Mouse (Mus musculus): Measurements from ENCODE around the gene Crtc2. TPM values are rescaled to one million over a fixed set of nuclear protein-coding genes. Genes with fewer than 3 reads are reported as not detected.

Crtc2 gene
- 175 to 191 TPM (median 186 TPM) in 4 replicates for total RNA-seq (2023; ENCODE audit: inconsistent age)

GRCm38 (mm10) chr3:90253653-90254418, at the start of gene Crtc2:
TSS of gene Crtc2 (plus strand) at chr3:90254163.

DNA sequence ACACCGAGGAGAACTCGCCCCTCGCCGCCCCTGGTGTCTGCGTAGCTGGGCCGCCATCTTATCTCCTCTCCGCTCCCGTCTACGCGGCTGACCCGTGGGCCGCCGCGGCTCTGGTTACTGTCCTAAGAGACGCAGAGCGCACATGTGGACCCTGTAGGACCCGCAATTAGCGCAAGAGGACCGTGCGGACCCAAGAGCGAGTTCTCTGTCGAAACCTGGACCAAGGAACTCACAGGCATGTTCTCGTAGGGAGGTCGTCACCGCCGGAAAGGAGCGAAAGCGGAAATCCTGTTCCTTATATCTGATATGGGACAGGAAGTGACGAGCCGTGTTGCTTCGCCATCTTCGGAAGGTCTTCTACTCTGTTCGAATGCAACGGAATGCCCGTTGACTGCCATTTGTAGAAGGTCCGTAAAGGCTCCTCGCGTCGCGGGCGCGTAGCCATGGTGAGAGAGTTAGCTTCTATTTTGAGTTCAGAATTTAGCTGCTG, 40.5 kb upstream of the Crtc2 start, which contains the start of the genes Rps27 and Rab13:
Rps27 (minus strand) TSS at position 275 of the 490 bp plus-strand sequence.
Rab13 (plus strand) TSS at position 319 of the 490 bp plus-strand sequence.

DNA sequence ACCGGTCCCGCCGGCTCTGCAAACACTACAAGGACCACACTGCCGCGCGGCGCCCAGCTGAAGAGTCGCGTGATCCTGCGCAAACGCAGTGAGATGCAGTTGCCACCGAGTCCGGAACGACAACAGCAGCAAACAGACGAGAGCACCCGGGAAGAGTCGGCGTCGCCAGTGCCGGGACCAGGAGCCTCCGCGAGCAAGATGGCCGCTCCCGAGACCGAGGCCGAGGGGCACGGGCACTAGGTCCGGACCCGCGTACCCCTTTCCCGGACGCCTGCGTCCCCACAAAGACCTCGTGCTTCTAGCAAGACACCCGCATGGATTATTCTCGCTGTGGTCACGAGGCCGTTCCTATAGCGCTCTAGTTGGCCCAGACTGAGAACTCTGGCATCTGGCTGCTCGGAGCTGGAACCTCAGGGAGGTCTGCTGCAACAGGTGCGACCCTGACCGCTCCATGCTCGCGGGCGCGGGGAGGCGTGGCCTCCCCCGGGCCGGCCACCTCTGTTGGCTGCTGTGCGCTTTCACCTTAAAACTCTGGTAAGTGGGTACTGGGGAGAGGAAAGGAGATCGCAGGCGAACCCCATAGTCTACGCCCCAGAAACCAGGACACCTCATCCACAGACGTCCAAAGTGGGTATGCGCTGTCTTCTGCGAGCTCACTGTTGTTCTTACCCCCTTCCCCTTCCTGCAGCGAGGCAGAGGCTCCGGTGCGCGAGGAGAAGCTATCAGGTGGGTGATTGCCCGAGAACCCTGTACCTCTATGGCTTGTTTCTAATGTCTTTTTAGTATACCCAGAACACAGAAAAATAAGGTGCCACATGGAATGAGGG, 22.2 kb upstream of the Crtc2 start, which contains the start of gene Jtb:
Jtb (plus strand) TSS at position 91 of the 827 bp plus-strand sequence.

GRCm38 (mm10) chr3:90242984-90243775, 10.8 kb upstream of the Crtc2 start, which contains the start of gene Creb3l4:
TSS of gene Creb3l4 (minus strand) at chr3:90243512.

DNA sequence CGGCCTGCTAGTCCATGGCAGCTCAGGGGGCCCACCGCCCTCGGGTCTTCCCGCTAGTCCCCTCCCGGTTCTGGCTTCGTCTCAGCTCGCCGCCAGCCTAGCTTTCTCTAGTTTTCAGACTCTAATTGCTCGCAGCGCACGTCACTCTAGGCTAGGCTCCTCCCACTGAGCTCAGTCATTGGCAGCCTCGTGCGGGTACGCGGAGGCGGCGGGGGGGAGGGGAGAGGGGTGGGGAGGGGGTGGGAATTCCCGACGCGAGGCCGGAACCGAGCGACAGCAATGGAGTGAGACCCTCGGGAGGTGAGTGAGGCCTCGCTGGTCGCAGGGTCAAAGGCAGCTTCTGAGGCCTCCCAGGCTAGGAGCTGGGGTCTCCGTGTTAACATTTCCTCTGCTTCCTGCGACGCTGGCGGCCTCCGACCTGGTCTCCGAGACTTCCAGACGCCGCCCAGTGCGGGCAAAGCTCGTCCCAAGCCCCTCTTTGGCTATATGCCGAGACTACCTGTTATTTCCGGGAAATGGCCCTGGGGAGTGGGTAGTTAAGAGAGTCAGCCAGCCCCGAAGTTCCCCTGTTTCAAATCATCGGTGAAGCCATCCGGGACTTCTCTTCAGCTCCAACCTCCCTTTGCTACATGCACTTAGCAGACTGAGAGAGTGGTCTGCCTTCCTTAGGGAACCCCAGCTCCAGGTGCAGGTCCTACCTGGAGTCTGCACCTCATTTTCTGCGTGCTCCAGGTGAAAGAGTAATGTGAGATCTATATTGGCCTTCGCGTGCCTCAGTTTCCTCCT, 5.8 kb upstream of the Crtc2 start, which contains the start of gene Slc39a1:
Slc39a1 (plus strand) TSS at position 213 of the 786 bp plus-strand sequence.

GRCm38 (mm10) chr3:90265034-90265931, 11.3 kb downstream of the Crtc2 start, which contains the start of gene Dennd4b:
TSS of gene Dennd4b (plus strand) at chr3:90265185.

DNA sequence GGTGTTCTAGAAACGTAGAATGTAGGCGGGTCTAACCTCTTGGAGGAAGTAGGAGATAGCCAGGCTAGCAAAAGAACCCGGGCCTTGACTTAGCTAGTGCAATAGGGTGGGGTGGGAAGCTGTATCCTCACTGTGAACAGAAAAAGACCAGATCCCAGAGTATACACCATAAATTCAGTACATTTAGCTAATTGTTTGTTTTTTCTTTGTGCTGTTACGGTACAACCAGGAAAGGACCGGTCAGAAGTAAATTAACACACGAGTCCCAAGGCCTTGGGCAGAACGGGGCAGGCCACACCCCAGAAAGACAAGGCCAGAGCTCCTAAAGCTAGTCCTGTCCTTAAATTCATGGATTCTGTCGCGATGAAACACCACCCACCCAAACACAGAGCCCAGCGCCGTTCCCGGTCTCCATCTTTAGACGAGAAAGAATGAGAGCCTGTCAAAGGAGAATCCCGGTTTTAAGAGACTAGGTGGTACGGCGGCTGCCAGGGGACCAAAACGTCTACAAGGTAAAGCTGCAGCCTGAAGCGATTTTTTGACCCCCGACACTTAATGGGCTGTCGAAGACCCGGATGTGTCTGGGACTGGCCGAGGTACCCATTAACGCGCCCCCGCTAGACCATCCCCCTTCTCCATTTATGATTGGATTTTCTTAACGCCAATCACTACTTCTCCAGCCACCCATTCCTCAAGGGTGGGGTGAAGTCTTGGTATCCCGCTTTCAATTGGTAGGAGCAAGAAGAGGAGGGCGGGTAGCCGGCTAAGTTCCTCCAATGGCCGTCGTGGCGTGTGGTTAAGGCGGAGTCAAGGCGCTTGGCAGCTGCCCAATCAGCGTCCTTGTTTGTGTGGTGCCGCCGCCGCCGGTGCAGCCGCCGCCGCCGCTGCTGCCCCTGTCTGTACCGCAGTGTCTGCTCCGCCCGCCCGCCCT, 38.6 kb downstream of the Crtc2 start, which contains the start of gene Gatad2b:
Gatad2b (plus strand) TSS at position 834 of the 931 bp plus-strand sequence.

Other genes with a start within 250 kb of the Crtc2 start
- gene 4933434E20Rik, start 202.5 kb upstream of the Crtc2 start, total RNA-seq (2023; ENCODE audit: inconsistent age): 99.0 to 130 TPM (median 121 TPM) in 4 replicates
- 262 to 354 TPM (median 316 TPM) in 4 replicates for gene Ubap2l, start 201.5 kb upstream of the Crtc2 start, total RNA-seq (2023; ENCODE audit: inconsistent age)
- 552 to 576 TPM (median 565 TPM) in 4 replicates for gene Tpm3, start 181.5 kb upstream of the Crtc2 start, total RNA-seq (2023; ENCODE audit: inconsistent age)
- 1.3 to 2.2 TPM (median 1.5 TPM) in 4 replicates for gene Nup210l, start 150.0 kb upstream of the Crtc2 start, total RNA-seq (2023; ENCODE audit: inconsistent age)
- gene Rps27, start 40.5 kb upstream of the Crtc2 start, total RNA-seq (2023; ENCODE audit: inconsistent age): 9,271 to 10,786 TPM (median 10,164 TPM) in 4 replicates
- gene Rab13, start 40.5 kb upstream of the Crtc2 start, total RNA-seq (2023; ENCODE audit: inconsistent age): 0.93 TPM in 1 of 4 replicates, not detected in the others
- gene Jtb, start 22.6 kb upstream of the Crtc2 start, total RNA-seq (2023; ENCODE audit: inconsistent age): 90.1 to 110 TPM (median 97.2 TPM) in 4 replicates
- not detected in 4 replicates for gene Creb3l4, start 10.7 kb upstream of the Crtc2 start, total RNA-seq (2023; ENCODE audit: inconsistent age)
- gene Slc39a1, start 6.0 kb upstream of the Crtc2 start, total RNA-seq (2023; ENCODE audit: inconsistent age): 29.2 to 30.8 TPM (median 30.3 TPM) in 4 replicates
- 174 to 198 TPM (median 187 TPM) in 4 replicates for gene Dennd4b, start 11.0 kb downstream of the Crtc2 start, total RNA-seq (2023; ENCODE audit: inconsistent age)
- 110 to 130 TPM (median 118 TPM) in 4 replicates for gene Gatad2b, start 39.0 kb downstream of the Crtc2 start, total RNA-seq (2023; ENCODE audit: inconsistent age)
- gene Slc27a3, start 135.8 kb downstream of the Crtc2 start, total RNA-seq (2023; ENCODE audit: inconsistent age): 0.99 to 2.0 TPM (median 1.6 TPM) in 4 replicates
- gene Ints3, start 179.5 kb downstream of the Crtc2 start, total RNA-seq (2023; ENCODE audit: inconsistent age): 50.8 to 61.1 TPM (median 56.2 TPM) in 4 replicates
- gene Npr1, start 211.7 kb downstream of the Crtc2 start, total RNA-seq (2023; ENCODE audit: inconsistent age): 0.83 TPM in 1 of 4 replicates, not detected in the others
- 85.5 to 94.6 TPM (median 90.6 TPM) in 4 replicates for gene Ilf2, start 222.0 kb downstream of the Crtc2 start, total RNA-seq (2023; ENCODE audit: inconsistent age)
- gene Snapin, start 236.9 kb downstream of the Crtc2 start, total RNA-seq (2023; ENCODE audit: inconsistent age): 52.9 to 66.8 TPM (median 60.9 TPM) in 4 replicates

All from B cell, adult (primary cell).